Mouse (Mus musculus): ENCODE data around the gene Leng1.
"Not testable (repeated sequence)": the region's sequence is repeated elsewhere in the genome, so short reads cannot be mapped to it uniquely, and the experiment has no call there.

The Leng1 gene

GRCm38 (mm10) chr7:3665215-3666114, at the start of gene Leng1:
Gene Leng1, minus strand, starts transcription at chr7:3665840.
- DNase-seq: peak; percentile 90 to 93

- DNase-seq: no peak
These were observed 49.6 kb upstream of the Leng1 start for GRCm38 (mm10) chr7:3715249-3715648.

GRCm38 (mm10) chr7:3712264-3712942, 46.8 kb upstream of the Leng1 start:
- no peak for DNase-seq

GRCm38 (mm10) chr7:3709000-3709399, 43.4 kb upstream of the Leng1 start:
- DNase-seq: no peak

- DNase-seq: not testable (repeated sequence)
These were observed 42.9 kb upstream of the Leng1 start for GRCm38 (mm10) chr7:3708447-3708980.

GRCm38 (mm10) chr7:3707568-3708413, 42.2 kb upstream of the Leng1 start:
- no peak for DNase-seq

GRCm38 (mm10) chr7:3707027-3707426, 41.4 kb upstream of the Leng1 start:
- peak; percentile 40 to 49 for DNase-seq

GRCm38 (mm10) chr7:3706343-3706934, 40.8 kb upstream of the Leng1 start:
- no peak for DNase-seq

GRCm38 (mm10) chr7:3705911-3706310, 40.3 kb upstream of the Leng1 start:
- DNase-seq: no peak

GRCm38 (mm10) chr7:3705461-3705860, 39.8 kb upstream of the Leng1 start:
- DNase-seq: not testable (repeated sequence)

- no peak for DNase-seq
These were observed 38.8 kb upstream of the Leng1 start for GRCm38 (mm10) chr7:3704475-3704874.

GRCm38 (mm10) chr7:3703879-3704441, 38.3 kb upstream of the Leng1 start, which contains the start of gene Rps9:
Gene Rps9, plus strand, starts transcription at chr7:3703993.
- DNase-seq: peak; percentile 95

GRCm38 (mm10) chr7:3703148-3703878, 37.7 kb upstream of the Leng1 start:
- no peak for DNase-seq

GRCm38 (mm10) chr7:3698471-3698870, 32.8 kb upstream of the Leng1 start:
- DNase-seq: no peak

- DNase-seq: not testable (repeated sequence)
These were observed 29.3 kb upstream of the Leng1 start for GRCm38 (mm10) chr7:3694949-3695305.

- DNase-seq: peak; percentile 76 to 79
These were observed 28.7 kb upstream of the Leng1 start for GRCm38 (mm10) chr7:3694076-3694948.

GRCm38 (mm10) chr7:3693809-3694075, 28.1 kb upstream of the Leng1 start:
- DNase-seq: no peak

GRCm38 (mm10) chr7:3692987-3693808, 27.6 kb upstream of the Leng1 start, which contains the start of gene Mboat7:
Gene Mboat7, minus strand, starts transcription at chr7:3693523.
- DNase-seq: peak; percentile 98 to 99

- no peak for DNase-seq
These were observed 26.8 kb upstream of the Leng1 start, which contains the start of gene Tsen34 for GRCm38 (mm10) chr7:3692382-3692986. Gene Tsen34, plus strand, starts transcription at chr7:3692863.

Data from B cell, adult 2 months (primary cell).